ENCODE assay signal across 38 mouse cellular contexts in the genomic region with DNA sequence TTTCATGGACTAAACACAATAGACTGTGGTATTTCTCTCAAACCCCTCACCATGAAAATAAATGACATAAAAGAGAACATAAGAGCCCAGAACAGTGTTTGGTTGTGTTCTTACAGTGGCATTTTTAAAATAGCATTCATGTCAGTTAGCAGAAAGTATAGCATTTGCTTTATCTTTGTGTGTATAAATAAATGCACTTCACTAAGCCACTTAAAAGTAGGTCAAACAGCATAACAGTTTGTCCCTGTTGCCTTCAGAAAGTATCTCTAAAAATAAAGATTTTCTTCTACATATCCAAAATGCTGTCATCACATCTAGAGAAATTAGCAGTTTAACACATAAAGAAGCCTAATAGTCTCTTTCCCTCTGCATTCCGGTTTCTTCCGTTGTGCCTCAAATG. TPM values are rescaled to one million over a fixed set of nuclear protein-coding genes. Genes with fewer than 3 reads are reported as not detected.
"Had no signal": no experiment of that assay in that cellular context is flagged by ENCODE, and none has a peak within 500 bp of the region (broad histone marks: within the 10 kb centered on the region; RNA-seq: fewer than 3 reads in every experiment).

No protein-coding gene starts in this region.

- H3K4me1 ChIP-seq: hindbrain, embryonic 13.5 days; hindbrain, embryonic 15.5 days; kidney, embryonic 15.5 days had no signal

- H3K9ac ChIP-seq: heart, embryonic 12.5 days; hindbrain, embryonic 13.5 days; hindbrain, embryonic 15.5 days; kidney, embryonic 15.5 days; limb, embryonic 13.5 days; limb, embryonic 15.5 days; liver, embryonic 12.5 days; liver, embryonic 14.5 days had no signal

- H3K36me3 ChIP-seq: heart, embryonic 12.5 days; hindbrain, embryonic 13.5 days; hindbrain, embryonic 15.5 days; kidney, embryonic 15.5 days; limb, embryonic 13.5 days; limb, embryonic 15.5 days; liver, embryonic 12.5 days had no signal

- H3K9me3 ChIP-seq: hindbrain, embryonic 13.5 days; hindbrain, embryonic 15.5 days; kidney, embryonic 15.5 days; limb, embryonic 13.5 days; limb, embryonic 15.5 days; liver, embryonic 12.5 days had no signal

- H3K27me3 ChIP-seq: heart, embryonic 12.5 days; hindbrain, embryonic 13.5 days; hindbrain, embryonic 15.5 days; kidney, embryonic 15.5 days; limb, embryonic 13.5 days; limb, embryonic 15.5 days; liver, embryonic 12.5 days had no signal

- H3K27ac ChIP-seq: hindbrain, embryonic 13.5 days; hindbrain, embryonic 15.5 days; hindbrain, postnatal 0 days; kidney, embryonic 15.5 days; kidney, postnatal 0 days; limb, embryonic 13.5 days; limb, embryonic 15.5 days; liver, embryonic 12.5 days; liver, embryonic 14.5 days had no signal

- DNase-seq: gastrocnemius, postnatal 14 days; gastrocnemius, postnatal 36 days; heart, adult 11 months; heart, postnatal 10 days; kidney, adult 11 months; kidney, adult 2 months; kidney, adult 9 months; kidney, postnatal 14 days; kidney, postnatal 36 days; layer of hippocampus, adult 9-11 months; layer of hippocampus, postnatal 36 days; left cerebral cortex, postnatal 4 days had no signal

- ATAC-seq: hindbrain, postnatal 0 days; intestine, embryonic 16.5 days; liver, embryonic 12.5 days had no signal

- H3K4me2 ChIP-seq: heart, embryonic 12.5 days; hindbrain, embryonic 13.5 days; hindbrain, embryonic 15.5 days; kidney, embryonic 15.5 days; limb, embryonic 13.5 days; limb, embryonic 15.5 days; liver, embryonic 12.5 days had no signal

- H3K4me3 ChIP-seq: heart, embryonic 12.5 days; hindbrain, embryonic 13.5 days; hindbrain, embryonic 15.5 days; kidney, embryonic 15.5 days; limb, embryonic 13.5 days; limb, embryonic 15.5 days; liver, embryonic 12.5 days had no signal

RNA-seq across cellular contexts. Expression of a gene that starts 7.5 kb away (rescaled TPM):
- total RNA-seq: gastrocnemius, adult 18-20 months; gastrocnemius, adult 8-10 months; gastrocnemius, postnatal 14 days; gastrocnemius, postnatal 36 days; hematopoietic stem cell, adult 5-6 weeks; hindbrain, postnatal 0 days; layer of hippocampus, adult 18-20 months; layer of hippocampus, adult 8-10 months; layer of hippocampus, postnatal 14 days; layer of hippocampus, postnatal 36 days; left cerebral cortex, adult 18-20 months; left cerebral cortex, postnatal 10 days; left cerebral cortex, postnatal 25 days; left cerebral cortex, postnatal 4 days; liver, adult 2 months had no signal
- polyA plus RNA-seq: heart, embryonic 12.5 days; hindbrain, embryonic 11.5 days; hindbrain, embryonic 13.5 days; hindbrain, embryonic 15.5 days; hindbrain, postnatal 0 days; intestine, embryonic 14.5 days; intestine, embryonic 16.5 days; kidney, adult 2 months; kidney, embryonic 15.5 days; kidney, postnatal 0 days; large intestine, adult 2 months; limb, embryonic 11.5 days; limb, embryonic 13.5 days; limb, embryonic 15.5 days; liver, embryonic 12.5 days; liver, embryonic 14.5 days; liver, embryonic 16.5 days had no signal
